Mouse (Mus musculus) lung, postnatal 0 days (tissue): ENCODE data around the gene Rps17.

Source experiments
- CTCF ChIP-seq: IDR thresholded peaks from 2 replicates; pipeline ENCODE4 v1.5.1; 2016; ENCODE audit warnings: antibody characterized with exemption, mild to moderate bottlenecking
- EP300 ChIP-seq: IDR thresholded peaks from 2 replicates; pipeline ENCODE4 v1.6.1; 2016; ENCODE audit warnings: antibody characterized with exemption, mild to moderate bottlenecking, control low read depth

DNA sequence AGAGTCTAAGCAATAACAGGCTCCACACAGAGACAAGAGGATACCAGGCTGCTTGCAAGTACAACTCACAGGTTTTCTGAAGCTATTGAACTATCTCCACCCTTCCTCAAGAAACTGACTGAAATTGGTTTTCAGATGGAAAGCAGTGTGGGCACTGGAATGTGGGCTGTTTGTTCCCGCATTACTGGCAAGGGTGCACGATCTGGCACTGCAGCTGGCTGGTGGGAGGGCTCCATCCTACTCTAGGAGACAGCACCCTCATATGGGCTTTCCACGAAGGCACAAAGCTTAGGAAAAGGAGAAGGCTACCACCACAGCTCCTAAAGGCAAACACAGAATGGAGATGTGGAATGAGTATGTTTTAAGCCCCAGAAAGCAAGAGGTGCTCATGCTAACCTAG, 24.7 kb upstream of the Rps17 start:
- TF ChIP-seq CTCF: no peak
- no peak for TF ChIP-seq EP300
